Mouse (Mus musculus): ENCODE measurements around the gene Xk. TPM values are rescaled to one million over a fixed set of nuclear protein-coding genes. Genes with fewer than 3 reads are reported as not detected.
"Not testable (repeated sequence)": the region's sequence is repeated elsewhere in the genome, so short reads cannot be mapped to it uniquely, and the experiment has no call there.

Gene Xk
- total RNA-seq, 2 experiments from 2014 or later: 12.0 to 13.2 TPM

DNA sequence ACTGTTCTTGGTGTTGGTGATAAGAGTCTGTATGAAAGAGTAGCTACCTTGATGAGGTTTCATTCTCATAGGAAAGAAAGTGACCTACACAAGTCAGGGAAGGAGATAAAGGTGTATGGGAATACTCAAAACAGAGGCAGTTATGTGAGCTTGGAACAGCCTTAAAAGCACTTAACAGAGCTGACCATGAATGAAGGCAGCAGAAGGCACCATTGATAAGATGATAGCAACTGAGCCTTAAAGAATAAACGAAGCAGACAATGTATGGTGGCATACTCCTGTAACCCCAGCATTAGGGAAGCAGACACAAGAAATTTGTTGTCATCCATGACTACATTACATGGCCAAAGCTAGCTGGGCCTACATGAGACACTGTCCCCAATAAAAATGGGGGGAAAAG is 30.9 kb downstream of the Xk start:
- no peak for DNase-seq
- intact Hi-C loops (cut with DNase I): no loop called here

GRCm38 (mm10) chrX:9316457-9316856 is 43.9 kb downstream of the Xk start:
- DNase-seq; intact Hi-C loops (cut with DNase I): not testable (repeated sequence)

GRCm38 (mm10) chrX:9327954-9328353 is 55.4 kb downstream of the Xk start:
- intact Hi-C loops (cut with DNase I): loop anchor here (10.0 kb wide), 1 partner anchor 197 kb away; no protein-coding TSS in a partner anchor
- not testable (repeated sequence) for DNase-seq

DNA sequence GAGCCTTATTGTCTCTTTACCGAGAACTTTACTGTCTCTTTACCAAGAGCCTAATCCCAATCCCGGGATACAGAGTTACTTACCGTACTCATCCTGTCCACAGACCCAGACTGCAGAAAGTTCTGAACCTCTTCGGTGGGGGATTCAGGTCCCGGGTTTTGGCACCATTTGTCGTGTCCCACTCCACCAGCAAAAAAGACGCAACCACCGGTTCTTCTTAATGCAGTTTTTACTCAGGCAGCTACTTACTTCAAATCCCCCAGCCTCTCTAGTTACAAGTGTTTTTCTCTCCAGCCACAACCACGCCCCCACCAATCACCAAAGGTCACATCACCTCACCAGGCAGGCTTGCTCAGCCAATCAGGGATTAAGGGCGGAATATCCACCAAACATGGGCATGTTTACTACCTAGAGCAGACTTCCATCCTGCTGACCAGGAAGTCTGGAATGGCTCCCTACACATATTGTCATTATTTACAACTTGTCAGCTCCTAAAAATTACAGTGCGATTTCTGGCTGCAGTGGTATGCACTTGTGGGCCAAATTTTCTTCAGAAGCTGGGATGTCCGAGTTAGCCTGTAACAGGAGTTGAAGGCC is 59.9 kb downstream of the Xk start:
- DNase-seq; intact Hi-C loops (cut with DNase I): not testable (repeated sequence)

DNA sequence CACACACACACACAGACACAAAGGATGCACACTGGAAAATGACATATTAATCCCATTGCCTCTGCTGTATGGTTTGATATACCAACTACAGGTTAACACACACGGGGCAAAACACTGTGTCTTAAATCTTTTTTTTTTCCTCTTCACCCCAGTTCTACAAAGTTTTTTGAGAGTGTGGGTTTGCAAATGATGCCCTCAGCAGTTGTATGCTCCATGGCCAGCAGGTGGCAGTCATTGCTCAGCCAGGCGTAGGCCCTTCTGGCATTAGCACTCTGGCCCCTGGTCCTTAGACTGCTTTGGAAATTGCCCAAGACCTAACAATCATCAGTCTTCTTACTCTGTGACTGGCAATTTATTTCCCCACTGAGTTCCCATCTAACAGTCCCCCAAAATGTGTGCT is 60.5 kb downstream of the Xk start:
- intact Hi-C loops (cut with DNase I): not testable (repeated sequence)
- peak; percentile 32 for DNase-seq

- intact Hi-C loops (cut with DNase I); DNase-seq: not testable (repeated sequence)
Measured at GRCm38 (mm10) chrX:9334996-9335395, 62.4 kb downstream of the Xk start.

DNA sequence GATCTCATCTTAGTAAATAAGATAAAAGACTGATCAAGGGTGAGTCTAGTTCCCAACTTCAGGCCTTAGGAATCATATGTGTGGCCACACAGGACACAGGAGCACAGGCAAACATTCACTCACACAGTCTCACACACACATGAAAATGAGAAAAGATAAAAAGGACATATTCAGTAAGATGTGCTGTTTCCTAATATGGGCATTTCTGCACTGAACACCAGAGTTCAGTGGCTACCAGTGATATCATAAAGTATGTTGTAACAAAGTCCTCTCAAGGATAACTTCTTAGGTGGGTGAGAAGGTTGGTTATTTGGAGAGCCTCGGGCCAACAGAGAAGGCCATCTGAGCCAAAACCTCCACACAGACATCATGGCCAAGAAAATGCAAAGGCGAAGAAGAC is 77.8 kb downstream of the Xk start, which contains the start of gene H2al1k:
H2al1k (plus strand) TSS at position 301 of the 400 bp plus-strand sequence.
- DNase-seq; intact Hi-C loops (cut with DNase I): not testable (repeated sequence)

Other genes starting within 250 kb of the Xk start
- gene Fthl17e, start 239.3 kb upstream of the Xk start, total RNA-seq (2021): not detected
- gene Fthl17f, start 209.7 kb upstream of the Xk start, total RNA-seq (2021): not detected
- not detected for gene 4930402K13Rik, start 168.2 kb upstream of the Xk start, total RNA-seq (2021)
- 10 to 100 TPM; 11.9 to 15.7 TPM for gene Lancl3, start 72.9 kb upstream of the Xk start, total RNA-seq (2021)
- gene Gm14862, start 15.9 kb upstream of the Xk start, total RNA-seq (2021): not detected
- gene H2al1m, start 11.0 kb downstream of the Xk start, total RNA-seq (2021): 1 to 10 TPM in 1 of 2 experiments, not detected in 1; 1.2 TPM
- under 1 TPM in 1 of 2 experiments, not detected in 1; 0.86 TPM for gene H2al1k, start 77.9 kb downstream of the Xk start, total RNA-seq (2021)
- 1 to 10 TPM; 1.1 to 1.6 TPM for gene Cybb, start 215.0 kb downstream of the Xk start, total RNA-seq (2021)

All from left cerebral cortex, postnatal 4 days (tissue).